Mouse (Mus musculus) thymus, adult 2 months (tissue): Measurements from ENCODE around the gene Yars.

ENCODE experiments used
- CTCF ChIP-seq: fragments of 200-500 bp; IDR thresholded peaks from 2 replicates; pipeline ENCODE4 v1.5.1; 2012; ENCODE audit warnings: mild to moderate bottlenecking, control low read depth, low read length, moderate library complexity, borderline replicate concordance; ENCODE audit not compliant: control insufficient read depth, poor library complexity, insufficient read depth; ENCODE audit errors: extremely low read depth
- POLR2A ChIP-seq: fragments of 200-500 bp; IDR thresholded peaks from 2 replicates; pipeline ENCODE4 v1.6.1; 2012; ENCODE audit warnings: mild to moderate bottlenecking, low read length, control low read depth, moderate library complexity; ENCODE audit not compliant: control insufficient read depth, poor library complexity, insufficient read depth; ENCODE audit errors: extremely low read depth

DNA sequence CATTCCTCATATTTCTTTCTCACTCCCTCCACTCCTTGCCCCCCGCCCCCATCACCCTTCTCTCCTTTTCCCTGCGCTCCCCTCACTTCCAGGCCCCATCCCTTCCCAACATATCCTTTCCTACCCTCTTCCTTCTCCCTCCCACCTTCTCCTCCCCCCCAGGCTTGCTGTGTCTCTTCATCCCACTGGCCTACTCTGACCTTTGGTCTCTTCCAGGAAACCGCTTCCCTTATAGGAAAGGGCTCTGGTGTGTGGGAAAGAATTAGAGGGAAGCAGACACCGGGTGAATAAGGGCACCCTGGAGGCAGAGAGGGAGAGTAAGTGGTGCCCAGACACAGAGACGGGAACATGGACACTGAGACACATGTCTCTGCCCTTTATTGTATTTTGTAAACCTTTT, 2.1 kb downstream of the Yars start:
- no peak for TF ChIP-seq CTCF
- no peak for TF ChIP-seq POLR2A
